Mouse (Mus musculus): ENCODE data around the gene Ankrd13a. TPM values are rescaled to one million over a fixed set of nuclear protein-coding genes. Genes with fewer than 3 reads are reported as not detected.

The Ankrd13a gene
- polyA plus RNA-seq, 1 experiment from 2014 or later = 79.3 TPM

DNA sequence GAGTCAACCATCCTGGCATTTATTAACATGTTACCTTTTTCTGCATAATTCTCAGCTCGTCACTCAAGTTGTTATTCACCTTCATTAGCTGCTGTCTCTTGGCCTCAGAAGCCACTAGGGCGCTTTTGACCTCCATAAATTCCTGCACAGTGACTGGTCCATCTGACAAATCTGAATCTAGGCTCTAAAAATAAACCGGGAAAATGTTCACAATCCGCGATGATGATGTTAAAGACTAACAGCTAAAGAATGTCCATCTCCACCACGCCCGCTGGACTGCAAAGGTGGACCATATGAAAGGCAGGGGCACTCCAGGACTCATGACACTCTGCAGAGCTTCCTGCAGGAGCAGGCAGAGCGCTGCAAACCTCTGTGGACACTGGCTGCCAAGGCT is 30.8 kb upstream of the Ankrd13a start:
- H3K9ac ChIP-seq = no peak overlapping the region

DNA sequence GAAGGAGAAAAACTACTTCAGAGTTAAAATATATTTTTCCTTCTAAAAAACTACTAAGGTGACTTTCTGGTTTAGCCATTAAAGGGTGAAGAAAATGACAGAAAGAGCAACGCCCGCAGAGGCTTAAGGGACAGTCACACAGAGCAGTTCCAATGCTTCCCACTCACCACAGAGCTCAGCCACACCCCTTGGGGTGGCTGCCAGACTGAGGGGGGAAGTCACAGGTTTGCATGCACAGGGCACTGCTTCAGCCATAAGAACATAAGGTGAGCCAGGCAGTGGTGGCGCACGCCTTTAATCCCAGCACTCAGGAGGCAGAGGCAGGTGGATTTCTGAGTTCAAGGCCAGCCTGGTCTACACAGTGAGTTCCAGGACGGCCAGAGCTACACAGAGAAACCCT is 28.9 kb upstream of the Ankrd13a start:
- ATAC-seq (ENCODE audit: borderline replicate concordance, extremely low read depth, low FRiP score, low TSS enrichment) = no peak
- Histone ChIP-seq H3K4me2 (no peak overlapping the region), H3K9me3 (no peaks in the 10 kb centered on the region), H3K27me3 (no peaks in the 10 kb centered on the region), H3K36me3 (peaks cover 82% of the 10 kb centered on the region), H3K4me1 (no peaks in the 10 kb centered on the region), H3K4me3 (no peak overlapping the region), H3K9ac (no peak overlapping the region), H3K27ac (no peak overlapping the region)
- 81% methylated on average over 5 of the region's 5 CpGs for WGBS

More for the DNA sequence above, 30.8 kb upstream of the Ankrd13a start:
- H3K4me1 ChIP-seq = no peaks in the 10 kb centered on the region
- no peak overlapping the region for H3K27ac ChIP-seq
- no peak overlapping the region for H3K4me3 ChIP-seq
- H3K9me3 ChIP-seq = no peaks in the 10 kb centered on the region
- WGBS = 90% methylated on average over 8 of the region's 8 CpGs
- ATAC-seq (ENCODE audit: borderline replicate concordance, extremely low read depth, low FRiP score, low TSS enrichment) = no peak
- no peaks in the 10 kb centered on the region for H3K27me3 ChIP-seq
- no peak overlapping the region for H3K4me2 ChIP-seq
- peaks cover 86% of the 10 kb centered on the region for H3K36me3 ChIP-seq

DNA sequence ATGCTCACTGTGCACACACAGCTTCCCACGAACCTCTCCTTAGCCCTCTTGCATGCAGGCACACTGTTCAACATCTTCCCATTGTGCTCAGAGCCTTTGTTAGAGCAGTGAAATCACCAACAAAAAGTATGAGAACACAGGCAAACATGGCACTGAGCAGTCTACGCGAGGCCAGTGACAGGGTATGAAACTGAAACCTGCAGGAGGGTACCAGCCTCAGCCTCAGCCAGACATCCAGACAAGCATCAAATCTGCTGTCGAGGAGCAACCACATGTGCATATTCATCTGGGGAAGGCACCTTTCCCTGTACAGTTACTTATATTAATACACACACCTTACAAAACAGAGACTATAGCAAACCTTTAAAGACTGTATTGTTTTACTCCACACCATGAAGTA is 27.6 kb upstream of the Ankrd13a start:
- no peak overlapping the region for H3K4me3 ChIP-seq
- ATAC-seq (ENCODE audit: borderline replicate concordance, extremely low read depth, low FRiP score, low TSS enrichment) = no peak

DNA sequence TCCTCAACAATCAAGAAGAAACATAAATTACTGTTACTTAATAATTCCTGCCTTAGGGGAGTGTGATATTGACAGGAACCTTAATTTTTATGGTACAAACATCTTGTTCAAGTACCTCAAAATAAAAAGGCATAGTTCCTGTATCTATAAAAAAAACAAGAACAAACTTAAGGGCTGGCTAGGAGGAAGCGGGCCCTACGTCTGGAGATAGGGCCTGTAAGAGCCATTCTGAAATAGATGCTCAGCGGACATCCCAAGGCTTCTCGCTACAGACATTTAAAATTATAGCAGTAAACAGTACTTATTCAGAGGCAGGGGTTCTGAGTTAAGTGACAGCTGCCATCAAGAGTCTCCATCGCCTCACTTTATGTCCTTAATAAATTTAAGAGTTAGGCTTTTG is 27.0 kb upstream of the Ankrd13a start:
- WGBS = 90% methylated on average over 5 of the region's 5 CpGs

More for the DNA sequence above, 27.6 kb upstream of the Ankrd13a start:
- H3K9me3 ChIP-seq = no peaks in the 10 kb centered on the region
- no peaks in the 10 kb centered on the region for H3K4me1 ChIP-seq
- H3K27me3 ChIP-seq = no peaks in the 10 kb centered on the region
- WGBS = 93% methylated on average over 4 of the region's 4 CpGs
- peaks cover 87% of the 10 kb centered on the region for H3K36me3 ChIP-seq
- H3K27ac ChIP-seq = no peak overlapping the region
- H3K9ac ChIP-seq = no peak overlapping the region
- no peak overlapping the region for H3K4me2 ChIP-seq

DNA sequence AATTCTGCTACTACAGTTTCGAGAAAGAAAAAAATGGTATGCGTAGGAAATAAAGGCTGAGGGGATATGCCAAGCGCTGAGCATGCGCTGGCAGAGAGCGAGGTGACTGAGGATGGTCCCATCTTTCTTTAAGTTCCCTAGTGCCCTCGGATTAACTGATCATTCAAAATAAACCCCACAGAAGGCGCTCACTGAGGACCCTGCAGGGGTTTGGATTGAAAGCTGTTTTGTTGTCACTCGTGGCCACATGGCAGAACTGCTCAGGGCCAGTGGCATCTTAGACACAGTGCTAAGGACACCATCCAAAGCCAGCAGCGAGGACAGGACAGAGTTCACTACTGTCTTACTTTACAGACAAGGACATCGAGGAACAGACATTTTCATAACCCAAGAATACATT is 24.2 kb upstream of the Ankrd13a start:
- H3K4me3 ChIP-seq = no peak overlapping the region
- H3K4me1 ChIP-seq = no peaks in the 10 kb centered on the region
- 90% methylated on average over 10 of the region's 10 CpGs for WGBS
- H3K9me3 ChIP-seq = no peaks in the 10 kb centered on the region
- no peak overlapping the region for H3K4me2 ChIP-seq
- no peak overlapping the region for H3K9ac ChIP-seq
- peaks cover 84% of the 10 kb centered on the region for H3K36me3 ChIP-seq
- H3K27me3 ChIP-seq = no peaks in the 10 kb centered on the region
- no peak for ATAC-seq (ENCODE audit: borderline replicate concordance, extremely low read depth, low FRiP score, low TSS enrichment)
- no peak overlapping the region for H3K27ac ChIP-seq

More for the DNA sequence above, 27.0 kb upstream of the Ankrd13a start:
- Histone ChIP-seq H3K27ac (no peak overlapping the region), H3K36me3 (peaks cover 86% of the 10 kb centered on the region), H3K9me3 (no peaks in the 10 kb centered on the region), H3K27me3 (no peaks in the 10 kb centered on the region), H3K4me1 (no peaks in the 10 kb centered on the region), H3K9ac (no peak overlapping the region), H3K4me3 (no peak overlapping the region), H3K4me2 (no peak overlapping the region)
- ATAC-seq (ENCODE audit: borderline replicate concordance, extremely low read depth, low FRiP score, low TSS enrichment) = no peak

DNA sequence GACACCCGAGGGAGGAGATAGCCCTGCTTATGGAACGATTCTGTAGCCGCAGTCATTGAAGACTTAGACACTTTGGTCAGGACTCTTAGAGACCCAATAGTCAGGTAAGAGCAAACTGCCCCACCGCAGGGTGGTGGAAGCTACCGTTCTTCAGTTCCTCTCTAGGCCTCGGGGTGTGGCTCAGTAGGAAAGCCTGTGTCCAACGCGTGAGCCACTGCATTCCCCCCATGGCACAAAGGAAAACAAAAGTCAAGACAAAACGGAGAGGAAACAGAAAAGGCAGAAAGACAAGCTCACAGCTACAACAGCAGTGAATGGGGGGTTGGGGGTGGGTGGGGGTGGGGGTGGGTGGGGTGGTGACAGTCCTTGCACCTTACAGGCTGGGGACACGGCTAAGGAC is 22.1 kb upstream of the Ankrd13a start:
- H3K9ac ChIP-seq = no peak overlapping the region
- ATAC-seq (ENCODE audit: borderline replicate concordance, extremely low read depth, low FRiP score, low TSS enrichment) = no peak
- H3K36me3 ChIP-seq = peaks cover 87% of the 10 kb centered on the region
- H3K27ac ChIP-seq = no peak overlapping the region
- no peaks in the 10 kb centered on the region for H3K9me3 ChIP-seq
- H3K4me3 ChIP-seq = no peak overlapping the region
- no peak overlapping the region for H3K4me2 ChIP-seq
- WGBS = 89% methylated on average over 10 of the region's 10 CpGs
- no peaks in the 10 kb centered on the region for H3K4me1 ChIP-seq
- no peaks in the 10 kb centered on the region for H3K27me3 ChIP-seq

DNA sequence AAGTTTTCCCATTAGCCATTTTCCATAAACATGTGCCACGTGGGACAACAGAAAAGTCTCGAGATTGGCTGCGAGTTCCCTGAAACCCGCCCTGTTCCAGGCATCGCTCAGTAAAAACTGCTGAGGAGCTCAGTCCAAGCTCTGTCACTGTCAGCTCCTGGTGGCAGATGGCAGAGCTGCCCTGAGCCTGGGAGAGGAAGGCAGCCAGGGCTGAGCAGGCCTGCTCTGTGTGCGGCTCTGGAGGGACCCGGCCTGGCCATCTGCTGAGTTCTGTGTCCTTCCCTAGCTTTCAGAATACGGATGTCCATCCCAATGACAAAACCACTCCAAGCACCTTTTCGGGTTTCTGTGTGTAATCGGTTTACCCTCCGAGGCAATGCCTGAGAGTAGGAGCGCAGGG is 21.1 kb upstream of the Ankrd13a start:
- ATAC-seq (ENCODE audit: borderline replicate concordance, extremely low read depth, low FRiP score, low TSS enrichment) = no peak
- no peak overlapping the region for H3K4me3 ChIP-seq
- H3K4me1 ChIP-seq = no peaks in the 10 kb centered on the region
- no peak overlapping the region for H3K9ac ChIP-seq
- H3K9me3 ChIP-seq = no peaks in the 10 kb centered on the region
- H3K27ac ChIP-seq = no peak overlapping the region
- H3K27me3 ChIP-seq = no peaks in the 10 kb centered on the region
- 87% methylated on average over 12 of the region's 12 CpGs for WGBS
- H3K4me2 ChIP-seq = no peak overlapping the region
- H3K36me3 ChIP-seq = peaks cover 83% of the 10 kb centered on the region

DNA sequence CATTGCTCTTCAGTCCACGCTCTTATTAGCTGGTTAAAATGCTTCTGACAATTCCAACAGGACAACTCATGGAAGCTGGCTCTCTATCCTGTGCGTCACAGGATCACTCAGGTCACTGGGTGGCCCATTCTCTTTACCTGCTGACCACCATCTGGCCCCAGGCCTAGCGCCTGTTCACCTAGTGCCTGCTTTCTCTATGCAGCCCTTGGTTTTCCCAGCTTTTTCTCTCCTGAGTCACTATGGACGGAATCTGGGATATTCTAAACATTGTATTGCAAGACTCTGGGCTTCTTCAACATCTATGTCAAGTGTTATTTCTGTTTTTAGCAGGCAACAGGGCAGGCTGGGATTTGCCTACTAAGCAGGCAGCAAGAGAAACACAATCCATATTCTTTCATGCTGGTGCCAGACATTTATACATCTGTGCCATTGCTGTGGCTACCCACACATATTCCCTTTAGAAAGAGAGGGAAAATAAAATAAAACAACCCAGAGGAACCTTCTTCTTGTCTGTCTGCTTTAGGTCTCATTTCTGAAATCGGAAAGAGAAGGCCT is 14.9 kb upstream of the Ankrd13a start:
- no peaks in the 10 kb centered on the region for H3K9me3 ChIP-seq

DNA sequence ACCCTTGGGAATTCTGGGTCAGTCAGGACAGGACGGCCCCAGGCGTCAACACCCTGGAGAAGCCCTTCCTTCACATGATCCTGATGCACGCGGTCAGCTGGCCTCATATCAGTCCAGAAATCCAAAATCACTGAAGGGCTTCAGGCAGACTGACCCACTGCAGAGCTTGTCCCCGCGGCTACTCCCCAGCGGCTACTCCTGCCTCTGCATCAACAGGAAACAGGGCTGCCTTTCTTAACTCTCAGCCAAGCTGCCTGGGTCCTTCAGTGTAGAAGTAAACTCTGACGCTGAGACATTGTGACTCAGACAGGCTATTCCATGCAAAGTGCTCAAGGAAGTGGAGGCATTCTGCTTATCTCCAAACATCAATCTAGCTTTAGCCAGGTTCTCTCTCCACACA is 12.5 kb upstream of the Ankrd13a start:
- Histone ChIP-seq H3K36me3 (peaks cover 82% of the 10 kb centered on the region), H3K27ac (no peak overlapping the region), H3K9ac (no peak overlapping the region), H3K27me3 (no peaks in the 10 kb centered on the region), H3K4me1 (no peaks in the 10 kb centered on the region), H3K4me2 (no peak overlapping the region), H3K4me3 (no peak overlapping the region), H3K9me3 (no peaks in the 10 kb centered on the region)
- ATAC-seq (ENCODE audit: borderline replicate concordance, extremely low read depth, low FRiP score, low TSS enrichment) = no peak
- 57% methylated on average over 8 of the region's 8 CpGs for WGBS

More for the DNA sequence above, 14.9 kb upstream of the Ankrd13a start:
- WGBS = 90% methylated on average over 5 of the region's 5 CpGs
- peaks cover 87% of the 10 kb centered on the region for H3K36me3 ChIP-seq
- H3K9ac ChIP-seq = no peak overlapping the region
- H3K27ac ChIP-seq = no peak overlapping the region
- H3K4me2 ChIP-seq = no peak overlapping the region
- ATAC-seq (ENCODE audit: borderline replicate concordance, extremely low read depth, low FRiP score, low TSS enrichment) = no peak
- no peaks in the 10 kb centered on the region for H3K27me3 ChIP-seq
- no peak overlapping the region for H3K4me3 ChIP-seq
- H3K4me1 ChIP-seq = no peaks in the 10 kb centered on the region

DNA sequence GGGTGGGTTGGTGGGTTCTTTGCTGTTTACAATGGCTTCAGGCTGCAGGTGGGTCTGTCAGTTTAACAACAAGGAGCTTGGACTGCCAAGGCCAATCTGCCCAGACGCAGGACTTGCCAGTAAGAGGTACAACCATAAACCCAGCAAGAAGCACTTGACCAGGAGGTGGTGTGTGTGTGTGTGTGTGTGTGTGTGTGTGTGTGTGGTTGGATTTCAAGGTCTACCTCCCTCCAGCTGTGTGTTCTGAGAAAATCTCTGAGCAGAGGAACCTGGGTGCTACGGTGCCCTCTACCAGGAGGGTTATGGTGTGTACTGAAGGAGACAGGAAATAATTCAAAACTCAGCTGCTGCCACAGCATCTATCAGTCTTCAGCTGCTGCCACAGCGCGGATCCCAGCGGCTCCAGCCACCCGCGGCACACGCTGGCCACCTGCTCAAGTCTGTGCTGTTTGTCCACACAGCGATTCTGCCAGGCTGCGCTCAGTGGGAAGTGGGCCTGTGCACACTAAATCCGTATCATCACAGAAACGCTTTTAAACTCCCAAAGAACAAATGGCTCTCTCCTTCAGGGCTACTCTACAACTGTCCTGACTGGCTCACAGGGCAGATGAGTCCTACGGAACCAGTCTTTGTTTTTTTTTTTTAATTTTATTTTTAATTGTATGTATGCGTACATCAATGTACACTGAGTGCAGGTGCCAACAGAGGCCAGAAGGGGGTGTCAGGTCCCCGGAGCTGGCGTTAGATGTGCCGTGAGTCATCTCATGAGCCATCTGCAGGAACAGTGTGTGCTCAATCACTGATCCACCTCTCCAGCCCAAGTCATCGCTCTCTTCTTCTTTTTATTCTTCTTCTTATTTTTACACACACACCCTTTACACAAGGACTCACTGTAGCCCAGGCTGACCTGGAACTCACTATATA is 9.4 kb upstream of the Ankrd13a start:
- WGBS = 82% methylated on average over 18 of the region's 18 CpGs
- no peak overlapping the region for H3K4me2 ChIP-seq
- no peak overlapping the region for H3K27ac ChIP-seq
- no peaks in the 10 kb centered on the region for H3K9me3 ChIP-seq
- no peak for ATAC-seq (ENCODE audit: borderline replicate concordance, extremely low read depth, low FRiP score, low TSS enrichment)
- H3K4me1 ChIP-seq = peaks cover 2% of the 10 kb centered on the region; the same call in 1 of the 2 replicates
- no peaks in the 10 kb centered on the region for H3K27me3 ChIP-seq
- no peak overlapping the region for H3K9ac ChIP-seq
- H3K4me3 ChIP-seq = no peak overlapping the region
- peaks cover 57% of the 10 kb centered on the region for H3K36me3 ChIP-seq

DNA sequence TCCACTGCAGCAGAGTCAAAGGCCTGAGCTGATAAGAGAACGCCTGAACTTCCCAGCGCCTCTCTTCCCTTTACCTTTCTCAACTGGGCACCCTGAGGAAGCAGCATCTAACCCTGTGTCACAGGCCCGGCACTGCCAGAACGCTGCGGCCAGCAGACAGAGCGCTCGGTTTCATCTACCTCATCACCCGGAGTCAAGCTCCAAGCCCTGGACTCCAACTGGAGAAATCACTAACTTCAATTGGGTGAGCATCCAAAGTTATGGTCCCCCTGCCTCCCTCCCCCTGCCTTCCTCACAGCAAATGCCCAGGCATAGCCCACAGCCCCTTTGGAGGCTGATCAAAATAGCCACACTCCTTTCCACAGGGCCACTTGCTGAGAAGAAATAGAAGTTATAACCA is 7.8 kb upstream of the Ankrd13a start:
- no peak for ATAC-seq (ENCODE audit: borderline replicate concordance, extremely low read depth, low FRiP score, low TSS enrichment)
- Histone ChIP-seq H3K9ac (no peak overlapping the region), H3K9me3 (no peaks in the 10 kb centered on the region), H3K4me2 (no peak overlapping the region), H3K27ac (no peak overlapping the region), H3K36me3 (peaks cover 41% of the 10 kb centered on the region), H3K27me3 (no peaks in the 10 kb centered on the region), H3K4me3 (no peak overlapping the region), H3K4me1 (peaks cover 12% of the 10 kb centered on the region)
- WGBS = 86% methylated on average over 8 of the region's 8 CpGs

DNA sequence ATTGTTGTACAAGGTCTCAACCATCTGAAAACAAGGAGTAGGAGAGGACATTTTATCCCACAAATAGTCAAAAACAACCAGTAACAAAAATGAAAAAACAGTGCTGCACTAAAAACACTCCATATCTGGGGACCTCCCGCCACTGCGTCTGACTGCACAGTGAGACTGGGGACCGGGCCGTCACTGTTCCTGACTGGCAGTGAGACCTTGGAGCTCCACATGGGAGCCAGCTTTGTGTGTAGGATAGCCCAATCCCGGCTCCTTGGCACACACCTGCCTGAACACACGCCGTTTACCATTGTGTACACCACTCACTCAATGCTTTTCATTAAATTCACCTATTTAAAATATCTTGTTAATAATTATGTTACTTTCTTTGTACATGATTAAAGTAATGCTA is 7.3 kb upstream of the Ankrd13a start:
- no peak for ATAC-seq (ENCODE audit: borderline replicate concordance, extremely low read depth, low FRiP score, low TSS enrichment)
- H3K4me1 ChIP-seq = peaks cover 17% of the 10 kb centered on the region
- H3K27ac ChIP-seq = no peak overlapping the region
- no peaks in the 10 kb centered on the region for H3K9me3 ChIP-seq
- 84% methylated on average over 7 of the region's 7 CpGs for WGBS
- no peak overlapping the region for H3K4me2 ChIP-seq
- H3K9ac ChIP-seq = no peak overlapping the region
- peaks cover 36% of the 10 kb centered on the region for H3K36me3 ChIP-seq
- H3K27me3 ChIP-seq = no peaks in the 10 kb centered on the region
- H3K4me3 ChIP-seq = no peak overlapping the region

Measured in lung, embryonic 15.5 days (tissue).